Mouse (Mus musculus) heart, adult 2 months (tissue): ENCODE measurements at regions not wholly inside any gene's neighbourhood (a gene's known extent, or its start where the extent isn't known, plus 50 kb on each side); places are given as distances from the start of the nearest gene placed in this dataset.
A peak's percentile ranks its signal among the peaks of the same experiment; 100 is the strongest.
"Not testable (repeated sequence)": the region's sequence is repeated elsewhere in the genome, so short reads cannot be mapped to it uniquely, and the experiment has no call there.

Experiments
- DNase-seq, 2 experiments: peaks; one replicate each; pipeline ENCODE4 v3.0.0; 2021
- H3K27ac ChIP-seq: fragments of 200-600 bp; 2 replicates; pipeline ENCODE4 v1.8.1; 2022
- H3K27me3 ChIP-seq: fragments of 200-500 bp; 2 replicates; pipeline ENCODE4 v1.6.1; 2012; ENCODE audit warnings: mild to moderate bottlenecking, low read length, inconsistent platforms, mixed read lengths; ENCODE audit not compliant: control insufficient read depth, insufficient read depth
- H3K36me3 ChIP-seq: fragments of 200-500 bp; 2 replicates; pipeline ENCODE4 v1.6.1; 2012; ENCODE audit warnings: low read length, inconsistent platforms; ENCODE audit not compliant: control insufficient read depth, insufficient read depth
- H3K4me1 ChIP-seq: fragments of 200-500 bp; 2 replicates; pipeline ENCODE4 v1.6.1; 2011; ENCODE audit warnings: low read length; ENCODE audit not compliant: control insufficient read depth, insufficient read depth
- H3K4me3 ChIP-seq: fragments of 200-600 bp; 2 replicates; pipeline ENCODE4 v1.8.1; 2022
- H3K79me2 ChIP-seq: fragments of 200-500 bp; replicated peaks from 2 replicates; pipeline ENCODE4 v1.6.1; 2012; ENCODE audit warnings: mild to moderate bottlenecking, inconsistent platforms, low read length, moderate library complexity, mixed read lengths; ENCODE audit not compliant: control insufficient read depth, insufficient read depth
- H3K9ac ChIP-seq: fragments of 200-500 bp; 2 replicates; pipeline ENCODE4 v1.6.1; 2012; ENCODE audit warnings: low read depth, mild to moderate bottlenecking, control low read depth, inconsistent platforms, low read length, mixed read lengths
- CTCF ChIP-seq: fragments of 200-600 bp; IDR thresholded peaks from 2 replicates; pipeline ENCODE4 v1.8.1; 2022; ENCODE audit warnings: antibody characterized with exemption, mild to moderate bottlenecking, moderate library complexity
- EP300 ChIP-seq: fragments of 200-500 bp; IDR thresholded peaks from 2 replicates; pipeline ENCODE4 v1.6.1; 2011; ENCODE audit warnings: low read depth, low read length, control low read depth; ENCODE audit not compliant: insufficient read depth
- POLR2A ChIP-seq: fragments of 200-500 bp; IDR thresholded peaks from 2 replicates; pipeline ENCODE4 v1.6.1; 2011; ENCODE audit warnings: mild to moderate bottlenecking, low read depth, low read length, control low read depth; ENCODE audit not compliant: insufficient read depth
- WGBS: fragments of 180-500 bp; shearing (Covaris S2); methylation state at CpG from one replicate; pipeline ENCODE4 v1.1.7; 2018; 5-methylcytosine and 5-hydroxymethylcytosine counted together
- intact Hi-C: fragments of 180-260 bp; cut with DNase I; formaldehyde crosslinking; loops from one replicate; pipeline ENCODE4 v1.15.1; 2025

- Histone ChIP-seq H3K4me3 (no peak overlapping the region), H3K36me3 (no peaks in the 10 kb centered on the region), H3K4me1 (no peaks in the 10 kb centered on the region), H3K27ac (no peak overlapping the region), H3K27me3 (no peaks in the 10 kb centered on the region), H3K9ac (no peak overlapping the region), H3K79me2 (no peaks in the 10 kb centered on the region)
- intact Hi-C loops: loop anchor here (5.0 kb wide), 1 partner anchor 33 kb away; no protein-coding TSS in a partner anchor
- WGBS: 68% methylated on average over 5 of the region's 5 CpGs
- no peak for DNase-seq
- TF ChIP-seq CTCF (no peak), EP300 (no peak), POLR2A (no peak)
These were observed 343.1 kb upstream of the Clnk start for GRCm38 (mm10) chr5:39219698-39220097.

- H3K4me3 ChIP-seq: no peak overlapping the region
- no peaks in the 10 kb centered on the region for H3K79me2 ChIP-seq
- no peak overlapping the region for H3K27ac ChIP-seq
- WGBS: 93% methylated on average over 5 of the region's 5 CpGs
- H3K9ac ChIP-seq: no peak overlapping the region
- no peaks in the 10 kb centered on the region for H3K36me3 ChIP-seq
- intact Hi-C loops: loop anchor here (5.0 kb wide), 1 partner anchor 36 kb away; no protein-coding TSS in a partner anchor
- no peaks in the 10 kb centered on the region for H3K4me1 ChIP-seq
- no peaks in the 10 kb centered on the region for H3K27me3 ChIP-seq
- DNase-seq: no peak
- TF ChIP-seq POLR2A (no peak), EP300 (no peak), CTCF (no peak)
These were observed 339.7 kb upstream of the Clnk start for GRCm38 (mm10) chr5:39216326-39216725.

GRCm38 (mm10) chr5:39215016-39215415 lies 338.4 kb upstream of the Clnk start:
- no peaks in the 10 kb centered on the region for H3K27me3 ChIP-seq
- H3K79me2 ChIP-seq: no peaks in the 10 kb centered on the region
- H3K9ac ChIP-seq: no peak overlapping the region
- no peak overlapping the region for H3K27ac ChIP-seq
- no peaks in the 10 kb centered on the region for H3K36me3 ChIP-seq
- DNase-seq: no peak
- H3K4me3 ChIP-seq: no peak overlapping the region
- 61% methylated on average over 3 of the region's 3 CpGs for WGBS
- H3K4me1 ChIP-seq: no peaks in the 10 kb centered on the region
- TF ChIP-seq POLR2A: no peak
- peak; percentile 42 for TF ChIP-seq CTCF
- TF ChIP-seq EP300: no peak
- intact Hi-C loops: loop anchor here (5.0 kb wide), 1 partner anchor 37 kb away; no protein-coding TSS in a partner anchor

- no peaks in the 10 kb centered on the region for H3K27me3 ChIP-seq
- H3K79me2 ChIP-seq: no peaks in the 10 kb centered on the region
- no peak overlapping the region for H3K4me3 ChIP-seq
- intact Hi-C loops: loop anchor here (5.0 kb wide), 1 partner anchor 430 kb away; no protein-coding TSS in a partner anchor
- H3K27ac ChIP-seq: no peak overlapping the region
- H3K36me3 ChIP-seq: no peaks in the 10 kb centered on the region
- H3K9ac ChIP-seq: no peak overlapping the region
- TF ChIP-seq EP300 (no peak), POLR2A (no peak)
- H3K4me1 ChIP-seq: no peaks in the 10 kb centered on the region
- no peak for DNase-seq
These were observed 335.9 kb upstream of the Clnk start for GRCm38 (mm10) chr5:39212550-39212949.

- Histone ChIP-seq H3K4me3 (no peak overlapping the region), H3K27me3 (no peaks in the 10 kb centered on the region), H3K79me2 (no peaks in the 10 kb centered on the region), H3K9ac (no peak overlapping the region), H3K27ac (no peak overlapping the region), H3K4me1 (no peaks in the 10 kb centered on the region), H3K36me3 (no peaks in the 10 kb centered on the region)
- TF ChIP-seq EP300: no peak
- no peak for TF ChIP-seq CTCF
- TF ChIP-seq POLR2A: no peak
- DNase-seq: no peak
- intact Hi-C loops: no loop called here
These were observed 322.2 kb upstream of the Clnk start for GRCm38 (mm10) chr5:39198856-39199255.

GRCm38 (mm10) chr5:39191153-39191552 lies 314.5 kb upstream of the Clnk start:
- intact Hi-C loops, H3K9ac ChIP-seq, H3K4me1 ChIP-seq, H3K27me3 ChIP-seq, H3K79me2 ChIP-seq, H3K4me3 ChIP-seq, H3K27ac ChIP-seq, H3K36me3 ChIP-seq, DNase-seq: not testable (repeated sequence)
- WGBS: 76% methylated on average over 2 of the region's 4 CpGs
